Mouse (Mus musculus) forebrain, embryonic 11.5 days (tissue): Measurements from ENCODE around the gene Treml4. TPM values are rescaled to one million over a fixed set of nuclear protein-coding genes. Genes with fewer than 3 reads are reported as not detected.
"Not testable (repeated sequence)": the region's sequence is repeated elsewhere in the genome, so short reads cannot be mapped to it uniquely, and the experiment has no call there.

ENCODE experiments used
- ATAC-seq: fragments of 200-750 bp; cut with Nextera tagmentation; replicated peaks from 2 replicates; pipeline ENCODE4 v1.8.0; 2017; ENCODE audit warnings: moderate TSS enrichment; ENCODE audit not compliant: low FRiP score
- DNase-seq: peaks from one replicate; pipeline ENCODE4 v3.0.0-alpha.2; 2017; ENCODE audit warnings: low spot score
- H3K27ac ChIP-seq: fragments of 300-500 bp; sonication (generic); 2 replicates; pipeline ENCODE4 v1.5.1; 2014; ENCODE audit warnings: low read depth, low read length
- H3K27me3 ChIP-seq: fragments of 300-500 bp; sonication (generic); 2 replicates; pipeline ENCODE4 v1.6.1; 2014; ENCODE audit warnings: mild to moderate bottlenecking, low read length, mixed read lengths; ENCODE audit not compliant: control insufficient read depth, insufficient read depth
- H3K36me3 ChIP-seq: fragments of 300-500 bp; sonication (generic); 2 replicates; pipeline ENCODE4 v1.6.1; 2014; ENCODE audit warnings: mild to moderate bottlenecking, low read length, moderate library complexity, mixed read lengths; ENCODE audit not compliant: control insufficient read depth, insufficient read depth
- H3K4me1 ChIP-seq: fragments of 300-500 bp; sonication (generic); replicated peaks from 2 replicates; pipeline ENCODE4 v1.6.1; 2014; ENCODE audit warnings: low read length, mixed read lengths; ENCODE audit not compliant: control insufficient read depth, insufficient read depth
- H3K4me2 ChIP-seq: fragments of 300-500 bp; sonication (generic); 2 replicates; pipeline ENCODE4 v1.6.1; 2014; ENCODE audit warnings: low read depth, mild to moderate bottlenecking, low read length, moderate library complexity, mixed read lengths; ENCODE audit not compliant: severe bottlenecking
- H3K4me3 ChIP-seq: fragments of 300-500 bp; sonication (generic); 2 replicates; pipeline ENCODE4 v1.5.1; 2014; ENCODE audit warnings: low read depth, low read length
- H3K9ac ChIP-seq: fragments of 300-500 bp; sonication (generic); 2 replicates; pipeline ENCODE4 v1.6.1; 2014; ENCODE audit warnings: low read length
- H3K9me3 ChIP-seq: fragments of 300-500 bp; sonication (generic); 2 replicates; pipeline ENCODE4 v1.6.1; 2016; ENCODE audit warnings: low read length, mixed read lengths; ENCODE audit not compliant: control insufficient read depth
- whole genome bisulfite sequencing: fragments of 180-500 bp; shearing (Covaris S2); extraction: QIAGEN DNeasy Blood & Tissue Kit; methylation state at CpG from one replicate; pipeline ENCODE4 v1.1.7; 2014; 5-methylcytosine and 5-hydroxymethylcytosine counted together
- polyA plus RNA-seq: library from polyadenylated mRNA; unstranded; fragments of >200 nt; fragmentation: Nextera tagmentation; extraction: Ambion mirVana; gene quantifications from 2 replicates; pipeline ENCODE4 v1.2.1, GENCODE M21; 2014

Gene Treml4
- polyA plus RNA-seq, 1 experiment from 2014 or later: not detected

DNA sequence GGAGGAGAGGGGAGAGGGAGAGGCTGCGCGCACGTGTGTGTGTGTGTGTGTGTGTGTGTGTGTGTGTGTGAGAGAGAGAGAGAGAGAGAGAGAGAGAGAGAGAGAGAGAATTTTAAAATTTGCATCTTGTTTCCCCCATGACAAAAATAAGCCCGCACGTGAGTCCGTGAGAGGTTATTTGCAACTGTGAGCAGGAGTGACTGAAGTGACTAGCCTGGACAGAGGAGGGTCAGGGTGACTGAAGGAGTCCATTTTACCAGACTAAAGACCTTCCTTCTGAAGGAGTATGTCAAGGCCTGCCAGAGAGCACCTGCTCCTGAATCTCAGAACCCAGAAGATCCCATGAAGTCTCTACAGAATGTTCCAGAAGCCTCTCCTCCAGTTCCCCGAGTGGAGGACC lies 35.7 kb downstream of the Treml4 start:
- 79% methylated on average over 7 of the region's 7 CpGs for WGBS

DNA sequence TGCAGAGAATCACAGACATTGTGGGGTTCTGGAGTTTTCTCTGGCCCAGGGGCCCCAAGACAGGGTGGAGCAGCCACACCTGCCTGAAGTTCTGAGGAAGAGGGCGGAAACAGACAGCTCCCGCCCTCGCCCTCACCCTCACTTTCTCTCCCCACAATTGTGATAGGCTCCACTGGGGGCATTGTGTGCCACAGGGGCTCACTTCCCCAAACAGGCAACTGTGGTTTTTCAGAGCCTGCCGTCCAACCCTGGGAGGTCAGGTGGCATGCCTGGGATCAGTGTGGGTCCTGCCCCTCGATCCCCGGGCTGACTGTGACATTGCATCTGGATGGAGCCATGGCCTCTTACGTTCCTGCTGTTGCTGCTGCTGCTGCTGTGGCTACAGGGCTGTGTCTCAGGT lies 36.1 kb downstream of the Treml4 start:
- Histone ChIP-seq H3K9me3 (no peaks in the 10 kb centered on the region), H3K27ac (no peak overlapping the region), H3K4me3 (no peak overlapping the region)

More for the DNA sequence above, 35.7 kb downstream of the Treml4 start:
- no peak overlapping the region for H3K4me2 ChIP-seq
- H3K9me3 ChIP-seq: no peaks in the 10 kb centered on the region
- DNase-seq (no peak), ATAC-seq (no peak)
- no peaks in the 10 kb centered on the region for H3K27me3 ChIP-seq
- no peak overlapping the region for H3K4me3 ChIP-seq
- no peaks in the 10 kb centered on the region for H3K36me3 ChIP-seq
- H3K9ac ChIP-seq: no peak overlapping the region
- no peak overlapping the region for H3K27ac ChIP-seq
- H3K4me1 ChIP-seq: no peaks in the 10 kb centered on the region

DNA sequence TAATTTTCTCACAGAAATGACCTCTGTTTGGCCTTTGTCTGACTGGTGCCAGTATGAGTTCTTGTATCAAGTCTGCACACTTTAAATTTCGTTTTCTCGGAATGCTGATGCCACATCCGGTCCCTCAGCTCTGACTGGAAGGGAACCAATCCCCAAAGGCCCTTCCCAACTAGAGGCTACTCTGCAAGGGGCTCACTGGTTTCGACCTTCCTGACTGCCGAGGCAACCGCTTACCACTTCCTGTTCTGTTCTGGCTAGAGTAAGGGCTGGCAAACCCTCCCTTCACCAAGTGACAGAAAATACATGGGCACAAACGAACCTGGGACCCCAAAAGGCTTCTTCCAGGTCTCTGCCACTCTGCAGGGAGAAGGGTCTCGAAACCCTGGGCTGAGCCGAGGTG lies 36.8 kb downstream of the Treml4 start:
- ATAC-seq: no peak
- H3K27ac ChIP-seq: no peak overlapping the region
- no peak for DNase-seq
- no peaks in the 10 kb centered on the region for H3K27me3 ChIP-seq
- 82% methylated on average over 9 of the region's 9 CpGs for WGBS
- no peak overlapping the region for H3K9ac ChIP-seq
- H3K4me2 ChIP-seq: no peak overlapping the region
- no peaks in the 10 kb centered on the region for H3K9me3 ChIP-seq
- H3K4me1 ChIP-seq: no peaks in the 10 kb centered on the region
- no peaks in the 10 kb centered on the region for H3K36me3 ChIP-seq
- no peak overlapping the region for H3K4me3 ChIP-seq

More for the DNA sequence above, 36.1 kb downstream of the Treml4 start:
- 70% methylated on average over 7 of the region's 7 CpGs for WGBS
- DNase-seq (no peak), ATAC-seq (no peak)
- Histone ChIP-seq H3K4me2 (no peak overlapping the region), H3K27me3 (no peaks in the 10 kb centered on the region), H3K4me1 (no peaks in the 10 kb centered on the region), H3K36me3 (no peaks in the 10 kb centered on the region), H3K9ac (no peak overlapping the region)

DNA sequence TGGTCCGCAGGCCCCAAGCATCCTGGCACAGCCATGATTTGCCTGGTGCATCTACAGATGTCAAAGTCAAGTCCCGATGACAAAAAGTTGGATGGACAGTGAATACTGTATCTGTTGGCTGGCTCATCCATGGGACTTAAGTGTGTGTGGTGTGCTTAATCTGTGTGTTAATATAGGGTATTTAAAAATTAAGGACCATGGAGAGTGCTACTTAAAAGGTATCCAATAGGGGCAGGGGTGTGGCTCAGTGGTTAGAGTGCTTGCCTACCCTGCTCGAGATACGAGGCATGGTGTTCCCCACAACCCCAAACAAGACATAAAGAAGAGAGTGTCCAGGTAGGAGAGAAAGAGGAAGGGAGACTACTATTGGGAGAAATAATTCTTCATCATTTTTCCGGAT lies 37.7 kb downstream of the Treml4 start:
- ATAC-seq (no peak), DNase-seq (no peak)
- Histone ChIP-seq H3K9me3 (no peaks in the 10 kb centered on the region), H3K36me3 (no peaks in the 10 kb centered on the region), H3K4me3 (no peak overlapping the region), H3K27me3 (no peaks in the 10 kb centered on the region), H3K9ac (no peak overlapping the region), H3K4me2 (no peak overlapping the region), H3K4me1 (no peaks in the 10 kb centered on the region), H3K27ac (no peak overlapping the region)
- WGBS: 91% methylated on average over 5 of the region's 5 CpGs

DNA sequence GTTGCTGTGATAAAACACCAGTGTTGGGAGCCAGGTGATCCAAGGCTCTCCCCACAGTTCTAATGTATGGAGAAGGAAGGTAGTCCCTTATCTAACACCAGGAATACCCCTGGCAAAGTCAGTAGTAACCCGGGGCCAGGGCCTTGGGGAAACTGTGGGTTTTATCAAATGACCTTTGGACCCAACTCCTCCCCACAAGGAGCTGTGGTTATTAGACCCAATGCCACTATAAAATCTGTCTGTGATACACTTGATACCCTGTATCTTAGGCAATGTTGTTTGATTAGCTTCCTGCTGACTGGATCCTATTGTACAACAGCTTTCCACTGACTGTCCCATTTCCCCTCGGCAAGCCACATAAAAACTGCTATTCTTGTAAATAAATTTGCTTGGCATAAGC lies 48.0 kb downstream of the Treml4 start:
- WGBS: 85% methylated on average over 2 of the region's 2 CpGs

DNA sequence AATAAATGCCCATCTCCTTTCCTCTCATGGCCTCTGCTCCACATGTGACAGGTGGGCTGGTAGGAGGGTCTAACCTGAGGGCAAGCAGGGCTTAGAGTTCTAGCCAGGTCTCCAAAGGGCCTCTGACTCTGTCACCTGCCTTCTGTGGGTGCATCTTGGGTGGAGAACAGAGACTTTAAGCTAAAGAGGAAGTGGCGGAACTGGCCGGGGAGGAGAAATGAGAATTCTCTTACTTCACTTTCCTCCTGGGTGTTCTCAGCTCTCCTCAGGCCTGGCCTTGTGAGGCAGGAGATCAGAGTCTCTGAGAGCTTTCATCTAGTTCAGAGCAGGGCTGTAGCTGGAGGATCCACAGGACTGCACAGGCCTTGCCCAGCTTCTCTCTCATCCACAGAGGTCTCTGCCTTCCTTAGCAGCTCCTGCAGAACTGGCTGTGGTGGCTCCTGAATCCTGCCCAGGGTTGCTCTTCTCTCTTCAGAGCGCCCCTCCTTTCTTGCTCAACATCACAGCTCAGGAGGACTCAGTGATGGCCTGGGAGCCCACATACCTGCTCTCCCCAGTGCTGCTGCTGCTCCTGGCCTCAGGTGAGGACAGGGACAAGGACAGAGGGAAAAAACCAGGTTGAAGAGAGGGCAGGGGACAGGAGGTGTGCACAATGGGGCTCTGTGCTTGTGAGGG lies 51.9 kb downstream of the Treml4 start, which contains the start of gene B430306N03Rik:
Gene B430306N03Rik (plus strand): TSS at position 237 of the 675 bp plus-strand sequence.
- H3K36me3 ChIP-seq, H3K4me2 ChIP-seq, H3K9me3 ChIP-seq, H3K27ac ChIP-seq, H3K4me3 ChIP-seq, ATAC-seq, H3K27me3 ChIP-seq, H3K9ac ChIP-seq, H3K4me1 ChIP-seq, DNase-seq: not testable (repeated sequence)
- WGBS: 94% methylated on average over 3 of the region's 3 CpGs

More for the DNA sequence above, 48.0 kb downstream of the Treml4 start:
- DNase-seq (no peak), ATAC-seq (no peak)
- H3K27me3 ChIP-seq: no peaks in the 10 kb centered on the region
- H3K4me2 ChIP-seq: no peak overlapping the region
- no peaks in the 10 kb centered on the region for H3K36me3 ChIP-seq
- H3K4me3 ChIP-seq: no peak overlapping the region
- no peaks in the 10 kb centered on the region for H3K4me1 ChIP-seq
- no peak overlapping the region for H3K27ac ChIP-seq
- no peak overlapping the region for H3K9ac ChIP-seq
- H3K9me3 ChIP-seq: no peaks in the 10 kb centered on the region

DNA sequence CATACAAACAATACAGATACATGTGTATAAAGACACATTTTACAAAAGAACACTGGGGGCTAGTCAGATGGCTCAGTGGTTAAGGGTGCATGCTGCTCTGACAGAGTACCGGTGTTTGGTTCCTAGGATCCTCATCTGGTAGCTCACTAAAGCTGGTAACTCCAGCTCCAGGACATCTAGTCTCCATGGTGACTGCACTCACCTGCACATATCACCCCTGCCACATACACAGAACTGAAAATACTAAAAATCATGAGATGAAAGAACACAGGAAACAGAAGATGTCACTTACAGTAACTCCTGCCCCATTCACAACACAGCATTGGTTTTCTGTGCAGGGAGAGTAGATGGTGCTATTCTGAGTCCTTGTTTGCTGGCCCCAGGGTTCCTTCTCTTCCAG lies 54.6 kb downstream of the Treml4 start:
- Histone ChIP-seq H3K9me3 (no peaks in the 10 kb centered on the region), H3K27me3 (no peaks in the 10 kb centered on the region), H3K4me2 (no peak overlapping the region), H3K4me1 (no peaks in the 10 kb centered on the region), H3K36me3 (no peaks in the 10 kb centered on the region), H3K9ac (no peak overlapping the region), H3K27ac (no peak overlapping the region), H3K4me3 (no peak overlapping the region)
- ATAC-seq: no peak
- 93% methylated on average over 1 of the region's 1 CpGs for WGBS
- DNase-seq: no peak

DNA sequence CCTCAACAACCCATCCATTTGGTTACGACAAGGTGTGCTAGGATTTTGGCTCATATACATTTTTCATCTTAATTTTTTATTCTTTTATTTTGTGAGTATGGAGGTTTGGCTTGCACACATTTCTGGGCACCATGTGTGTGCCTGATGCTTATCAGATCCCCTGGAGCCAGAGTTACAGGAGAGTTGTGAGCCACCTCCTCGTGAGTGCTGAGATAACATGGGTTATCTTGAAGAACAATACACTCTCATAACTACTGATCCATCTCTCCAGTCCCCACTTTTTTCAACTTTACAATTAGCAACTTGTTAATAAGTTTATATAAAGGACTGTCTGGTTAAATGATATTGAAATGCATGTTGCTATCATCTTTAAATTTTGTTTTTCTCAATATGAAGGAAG lies 57.2 kb downstream of the Treml4 start:
- no peaks in the 10 kb centered on the region for H3K9me3 ChIP-seq
- no peak overlapping the region for H3K27ac ChIP-seq
- H3K36me3 ChIP-seq: no peaks in the 10 kb centered on the region
- no peak overlapping the region for H3K4me2 ChIP-seq
- H3K9ac ChIP-seq: no peak overlapping the region
- DNase-seq (no peak), ATAC-seq (no peak)
- 73% methylated on average over 2 of the region's 2 CpGs for WGBS
- H3K27me3 ChIP-seq: no peaks in the 10 kb centered on the region
- no peak overlapping the region for H3K4me3 ChIP-seq
- no peaks in the 10 kb centered on the region for H3K4me1 ChIP-seq

DNA sequence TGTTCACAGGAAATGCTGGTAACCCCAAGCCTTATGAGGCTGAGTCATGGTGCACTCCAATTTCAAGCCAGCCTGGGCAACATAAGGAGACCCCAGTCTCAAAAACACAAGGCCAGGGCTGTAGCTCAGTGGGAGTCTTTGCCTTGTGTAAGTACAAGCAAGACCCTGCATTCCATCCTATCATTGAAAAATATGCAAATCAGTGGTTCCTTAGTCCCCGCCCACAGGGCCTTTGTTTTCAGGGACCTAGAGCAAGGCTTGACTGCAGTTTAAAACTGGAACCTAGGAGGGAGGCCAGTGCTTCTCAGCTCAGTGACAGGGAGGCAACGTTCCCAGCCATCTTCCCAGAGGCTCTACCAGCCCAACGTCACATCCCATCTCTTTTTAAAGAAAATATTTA lies 59.1 kb downstream of the Treml4 start:
- no peak overlapping the region for H3K4me2 ChIP-seq
- no peaks in the 10 kb centered on the region for H3K9me3 ChIP-seq
- DNase-seq (no peak), ATAC-seq (no peak)
- 71% methylated on average over 3 of the region's 3 CpGs for WGBS
- no peaks in the 10 kb centered on the region for H3K4me1 ChIP-seq
- H3K4me3 ChIP-seq: no peak overlapping the region
- H3K9ac ChIP-seq: no peak overlapping the region
- no peaks in the 10 kb centered on the region for H3K36me3 ChIP-seq
- no peaks in the 10 kb centered on the region for H3K27me3 ChIP-seq
- no peak overlapping the region for H3K27ac ChIP-seq
